Mouse (Mus musculus) cortical plate, adult 2 months (tissue): Measurements from ENCODE around the gene Nppa.

Experiments used
- CTCF ChIP-seq: fragments of 200-500 bp; IDR thresholded peaks from 2 replicates; pipeline ENCODE4 v1.5.1; 2011; ENCODE audit warnings: mild to moderate bottlenecking, control low read depth, low read length; ENCODE audit not compliant: insufficient read depth; ENCODE audit errors: extremely low read depth
- POLR2A ChIP-seq: fragments of 200-500 bp; IDR thresholded peaks from 2 replicates; pipeline ENCODE4 v1.6.1; 2011; ENCODE audit warnings: mild to moderate bottlenecking, low read length, control low read depth; ENCODE audit not compliant: insufficient read depth; ENCODE audit errors: extremely low read depth

DNA sequence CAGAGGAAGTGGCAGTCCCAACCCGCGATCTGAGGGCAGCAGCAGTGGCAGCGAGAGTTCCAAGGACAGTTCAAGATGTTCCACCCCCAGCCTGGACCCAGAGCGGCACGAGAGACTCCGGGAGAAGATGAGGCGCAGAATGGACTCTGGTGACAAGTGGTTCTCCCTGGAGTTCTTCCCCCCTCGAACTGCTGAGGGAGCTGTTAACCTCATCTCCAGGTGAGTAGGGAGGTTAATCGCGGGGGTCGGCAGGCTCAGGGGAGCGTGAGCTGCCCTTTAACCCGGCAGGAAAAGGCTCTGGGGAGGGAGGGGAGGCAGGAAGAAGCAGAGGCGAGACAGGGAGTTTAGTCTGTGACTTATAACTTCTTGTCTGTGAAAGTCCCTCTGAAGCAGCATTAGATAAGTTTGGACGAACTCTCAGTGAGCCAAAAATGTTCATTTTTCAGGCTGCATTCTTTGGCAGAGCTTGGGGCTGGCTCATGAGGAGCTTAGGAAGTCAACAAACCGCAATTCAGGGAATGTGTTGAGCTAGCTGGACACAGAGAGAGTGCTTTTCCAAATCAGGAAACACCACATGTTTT lies 41.2 kb downstream of the Nppa start:
- TF ChIP-seq CTCF (no peak), POLR2A (no peak)
